Mouse (Mus musculus) lung, adult 18-20 months (tissue): ENCODE results near the gene Snn.
"Not testable (repeated sequence)": the region's sequence is repeated elsewhere in the genome, so short reads cannot be mapped to it uniquely, and the experiment has no call there.

Experiments
- DNase-seq, 2 experiments: peaks; one replicate each; pipeline ENCODE4 v3.0.0; 2022; ENCODE audit warnings: mixed read lengths in 2 of 2

The Snn gene

DNA sequence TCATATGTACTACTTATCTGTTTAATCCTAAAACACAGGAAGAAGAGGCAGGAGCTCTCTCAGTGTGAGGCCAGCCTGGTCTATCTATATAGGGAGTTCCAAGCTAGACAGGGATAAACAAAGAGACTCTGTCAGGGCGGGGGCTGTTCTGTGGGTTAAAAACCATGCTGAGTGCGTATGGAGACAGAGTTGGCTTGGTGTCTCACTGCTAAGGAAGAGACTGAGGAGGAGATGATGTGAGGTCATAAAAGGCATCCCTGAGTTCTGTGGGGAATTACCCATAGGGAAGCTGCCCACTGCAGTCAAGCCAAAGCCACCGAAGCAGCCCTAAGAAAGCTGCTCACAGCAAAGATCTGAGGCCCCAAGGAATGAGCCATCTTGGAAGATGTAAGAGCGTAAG is at the start of gene Snn:
Gene Snn (plus strand): TSS at position 301 of the 400 bp plus-strand sequence.
- DNase-seq = no peak

- DNase-seq = peak in 1 of 2 experiments; percentile 30
Observed at GRCm38 (mm10) chr16:11011206-11011605, 49.5 kb upstream of the Snn start.

DNA sequence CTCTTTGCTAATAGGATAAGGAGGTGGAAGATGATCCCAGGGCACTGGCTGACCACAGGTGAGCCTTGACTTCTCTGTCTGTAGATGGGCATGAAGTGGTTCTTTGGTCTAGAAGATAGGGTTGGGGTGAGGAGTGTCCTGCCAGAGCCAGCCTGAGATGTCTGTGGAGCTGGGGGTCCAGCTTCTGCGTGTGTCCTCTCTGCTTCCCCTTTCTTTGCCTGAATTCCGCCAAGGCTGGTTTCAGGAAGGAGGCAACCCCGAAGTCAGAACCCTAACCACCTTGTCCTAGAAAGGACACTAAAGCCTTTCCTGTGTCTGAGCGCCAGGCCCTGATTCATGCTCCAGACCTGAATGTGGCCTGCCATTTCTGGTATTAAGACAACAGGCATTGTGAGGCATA is 48.8 kb upstream of the Snn start:
- no peak for DNase-seq

DNA sequence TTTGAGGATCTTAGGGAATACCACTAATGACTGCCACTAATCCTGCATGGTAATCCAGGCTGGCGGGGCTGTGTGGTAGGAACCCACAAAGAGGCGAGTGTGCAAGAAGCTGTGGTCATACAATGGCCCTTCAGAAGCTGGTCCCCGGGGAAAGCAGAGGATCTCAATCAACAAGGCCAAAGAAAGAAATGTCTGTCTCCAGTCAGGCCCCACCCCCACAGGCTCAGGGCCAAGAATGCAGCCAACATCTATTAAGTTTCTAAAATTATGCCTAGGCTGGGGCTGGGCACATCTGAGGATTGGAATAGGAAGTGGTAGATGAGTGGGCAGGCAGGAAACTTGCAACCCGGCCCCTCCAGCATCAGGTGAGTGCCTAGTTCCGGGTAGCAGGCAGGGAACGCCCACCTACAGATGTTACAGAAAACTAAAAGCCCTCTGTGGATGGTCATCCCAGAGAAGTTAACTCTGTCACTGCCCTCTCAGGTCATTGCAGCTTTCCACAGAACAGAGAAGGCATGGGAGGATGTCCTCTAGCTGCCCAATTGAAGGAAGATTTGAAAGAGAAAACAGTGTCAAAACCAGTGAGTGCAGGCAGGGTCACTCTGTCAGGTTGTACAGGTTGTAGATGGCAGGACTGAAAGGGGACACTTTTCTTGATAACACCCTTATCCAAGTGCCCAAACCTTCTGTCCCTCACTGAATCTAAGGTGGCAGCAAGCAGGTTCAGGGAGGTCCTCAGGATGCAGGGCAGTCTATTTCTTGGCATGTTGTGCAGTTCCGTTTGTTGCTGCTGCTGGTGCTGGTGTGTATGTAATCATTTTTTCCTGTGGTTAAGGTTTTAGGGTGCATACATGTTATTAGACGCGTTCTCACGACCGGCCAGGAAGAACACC is 47.9 kb upstream of the Snn start:
- peak; percentile 70 to 75 for DNase-seq

- not testable (repeated sequence) for DNase-seq
Observed at GRCm38 (mm10) chr16:11013464-11014147, 47.1 kb upstream of the Snn start.

- DNase-seq = peak in 1 of 2 experiments; percentile 25
Observed at GRCm38 (mm10) chr16:11014407-11014806, 46.3 kb upstream of the Snn start.

DNA sequence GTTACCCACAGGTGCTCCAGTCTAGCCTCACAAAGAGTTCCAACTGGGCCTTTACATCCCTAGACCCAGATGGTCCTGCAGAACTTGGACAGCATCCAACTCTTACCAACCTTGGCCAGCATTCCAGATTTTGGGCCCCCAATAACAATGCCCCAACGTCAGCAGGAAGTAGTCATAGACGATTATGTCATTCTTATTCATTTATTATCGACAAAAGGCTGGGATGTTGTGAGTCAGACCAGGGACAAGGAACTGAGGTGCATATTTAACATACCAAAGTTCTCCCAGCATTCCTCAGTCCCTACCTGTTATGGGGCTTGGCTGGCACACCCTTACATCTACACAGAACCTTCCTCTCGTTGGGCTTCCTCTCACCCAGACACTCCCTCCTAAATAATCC is 44.4 kb upstream of the Snn start:
- DNase-seq = peak in 1 of 2 experiments; percentile 45

DNA sequence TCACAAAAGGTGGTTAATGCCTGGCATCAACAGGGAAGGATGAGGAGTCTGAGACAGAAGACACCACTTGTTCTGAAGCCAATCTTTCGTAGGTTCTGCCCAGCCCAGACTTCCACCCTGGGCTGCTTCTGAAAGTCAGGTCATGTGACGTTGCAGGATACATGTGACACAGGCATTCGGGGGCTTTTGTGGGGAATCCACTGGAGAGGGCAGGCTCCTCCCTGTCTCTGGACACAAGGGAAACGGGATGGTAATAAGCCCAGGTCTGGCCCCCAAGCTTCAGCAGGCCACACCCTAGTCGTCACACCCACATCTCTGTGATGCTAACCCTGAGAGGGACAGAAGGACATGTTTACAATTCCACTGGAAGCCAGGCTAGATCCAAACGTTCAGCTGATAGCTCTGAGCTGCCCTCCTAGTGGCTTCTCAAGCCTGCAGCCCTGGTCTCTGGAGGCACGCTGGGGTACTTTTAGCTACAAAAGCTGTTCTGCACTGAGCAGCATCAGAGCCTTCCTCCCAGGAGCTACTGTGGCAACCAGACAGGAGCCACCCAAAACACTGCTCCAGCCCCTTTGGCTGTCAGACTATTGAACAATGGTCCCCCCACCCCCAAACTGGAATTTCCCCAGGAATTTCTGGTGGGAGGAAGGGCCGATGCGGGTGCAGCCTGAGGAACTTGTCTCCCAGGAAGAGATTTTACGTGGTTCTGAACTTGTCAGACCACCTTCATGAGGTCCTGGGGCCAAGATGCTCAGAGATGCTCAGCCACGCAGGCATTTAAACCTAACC is 42.7 kb upstream of the Snn start:
- DNase-seq = no peak

DNA sequence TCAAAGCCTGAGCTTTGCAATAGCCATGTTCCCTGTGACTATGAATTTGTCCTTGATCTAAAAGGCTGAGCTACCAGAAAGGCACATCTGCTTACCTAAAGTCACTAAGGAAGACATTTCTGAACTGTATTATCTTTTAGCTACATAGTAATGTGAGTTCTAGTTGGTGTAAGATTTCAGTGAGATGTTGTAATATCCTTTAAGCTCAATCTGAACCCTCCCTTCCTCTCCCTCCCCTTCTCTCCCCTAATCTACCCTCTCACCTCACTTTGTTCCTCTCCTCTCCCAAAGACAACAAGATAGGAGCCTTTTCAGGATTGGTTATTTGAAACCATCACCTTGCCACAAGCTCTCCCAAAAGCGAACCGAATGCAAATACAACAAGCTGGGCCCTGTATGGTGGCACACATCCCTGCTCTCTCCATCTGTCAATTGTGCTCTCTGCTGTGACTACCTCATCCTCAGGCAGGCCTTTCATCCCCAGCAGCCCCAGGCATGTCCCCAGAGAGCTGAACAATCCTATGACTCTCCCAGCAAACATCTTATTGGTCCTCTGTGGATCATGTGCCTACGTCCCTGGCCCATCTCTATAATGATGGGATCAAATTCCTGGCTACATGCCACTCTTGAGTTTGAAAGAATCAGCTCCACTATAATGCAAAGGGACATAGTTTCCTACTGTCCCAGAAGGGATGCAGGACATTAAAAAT is 39.2 kb upstream of the Snn start:
- DNase-seq = no peak

DNA sequence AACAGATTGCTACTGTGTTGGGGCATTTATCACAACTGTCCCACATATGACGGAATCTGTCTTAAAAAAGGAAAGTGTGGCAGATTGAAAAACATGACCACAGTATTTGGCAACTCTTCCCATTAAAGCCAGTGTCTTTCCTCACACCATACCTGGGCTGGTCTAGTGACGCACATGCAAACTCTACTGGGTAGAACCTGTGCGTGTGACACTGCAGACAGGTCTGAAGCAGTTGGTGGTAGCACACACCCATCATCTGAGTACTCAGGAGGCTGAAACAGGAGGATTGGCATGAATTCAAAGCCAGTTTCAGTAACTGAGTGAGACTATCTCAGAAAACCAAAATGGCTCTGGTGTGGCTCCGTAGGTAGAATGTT is 38.6 kb upstream of the Snn start:
- no peak for DNase-seq

DNA sequence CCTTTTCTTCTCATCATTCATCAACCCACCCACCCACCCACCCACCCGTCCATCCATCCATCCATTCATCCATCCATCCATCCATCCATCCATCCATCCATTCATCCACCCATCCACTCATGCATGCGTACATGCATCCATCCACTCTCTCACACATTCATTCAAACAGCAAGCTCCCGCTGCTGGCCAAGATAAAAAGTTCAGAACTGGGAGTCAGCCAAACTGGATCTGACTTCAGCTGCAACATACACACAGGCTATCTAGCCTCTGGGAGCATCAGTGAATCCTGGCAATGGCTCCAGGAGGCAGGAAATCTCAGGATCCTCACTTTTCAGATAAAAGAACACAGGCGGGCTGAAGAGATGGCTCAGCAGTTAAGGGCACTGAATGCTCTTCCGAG is 37.1 kb upstream of the Snn start:
- no peak for DNase-seq

DNA sequence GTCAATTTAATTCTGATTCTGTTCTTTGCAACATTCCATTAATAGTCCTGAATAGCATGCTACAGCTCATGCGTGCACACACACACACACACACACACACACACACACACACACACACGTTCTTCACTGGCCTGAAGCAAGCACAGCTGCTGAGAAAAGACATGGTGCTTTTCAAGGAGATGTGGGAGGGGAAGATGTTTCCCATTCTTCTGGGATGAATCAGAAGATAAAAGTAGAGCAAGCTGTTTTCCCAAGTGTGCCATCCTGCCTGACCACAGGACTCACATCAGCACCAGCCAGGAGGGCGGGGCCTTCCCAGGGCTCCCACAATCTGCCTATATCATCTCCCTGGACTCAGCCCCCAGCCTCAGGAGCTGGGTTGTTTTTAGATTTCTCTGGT is 35.9 kb upstream of the Snn start:
- DNase-seq = peak in 1 of 2 experiments; percentile 33

GRCm38 (mm10) chr16:11028206-11028605 is 32.5 kb upstream of the Snn start:
- no peak for DNase-seq

GRCm38 (mm10) chr16:11030844-11031243 is 29.9 kb upstream of the Snn start:
- DNase-seq = no peak

- no peak for DNase-seq
Observed at GRCm38 (mm10) chr16:11031320-11031719, 29.4 kb upstream of the Snn start.

GRCm38 (mm10) chr16:11034193-11034803 is 26.4 kb upstream of the Snn start:
- peak; percentile 81 to 86 for DNase-seq

DNA sequence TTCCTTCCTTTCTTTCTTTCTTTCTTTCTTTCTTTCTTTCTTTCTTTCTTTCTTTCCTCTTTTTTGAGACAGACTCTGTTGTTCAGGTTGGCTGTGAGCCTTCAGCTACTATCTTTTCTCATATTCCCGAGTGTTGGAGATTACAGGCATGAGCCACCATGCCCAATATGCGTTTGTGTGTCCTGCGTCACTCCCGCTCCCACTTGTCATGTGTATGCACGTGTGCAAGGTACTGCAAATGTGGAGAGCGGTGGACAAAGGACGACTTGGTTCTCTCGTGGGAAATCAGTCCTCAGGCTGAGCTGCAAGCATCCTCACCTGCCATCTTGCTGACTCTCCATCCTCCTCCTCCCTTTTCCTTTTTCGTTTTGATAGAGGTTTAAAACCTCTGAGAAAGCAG is 25.5 kb upstream of the Snn start:
- DNase-seq = no peak

GRCm38 (mm10) chr16:11035790-11036431 is 24.8 kb upstream of the Snn start:
- DNase-seq = peak; percentile 68 to 75

- no peak for DNase-seq
Observed at GRCm38 (mm10) chr16:11040603-11041002, 20.1 kb upstream of the Snn start.

GRCm38 (mm10) chr16:11043239-11043638 is 17.5 kb upstream of the Snn start:
- no peak for DNase-seq

DNA sequence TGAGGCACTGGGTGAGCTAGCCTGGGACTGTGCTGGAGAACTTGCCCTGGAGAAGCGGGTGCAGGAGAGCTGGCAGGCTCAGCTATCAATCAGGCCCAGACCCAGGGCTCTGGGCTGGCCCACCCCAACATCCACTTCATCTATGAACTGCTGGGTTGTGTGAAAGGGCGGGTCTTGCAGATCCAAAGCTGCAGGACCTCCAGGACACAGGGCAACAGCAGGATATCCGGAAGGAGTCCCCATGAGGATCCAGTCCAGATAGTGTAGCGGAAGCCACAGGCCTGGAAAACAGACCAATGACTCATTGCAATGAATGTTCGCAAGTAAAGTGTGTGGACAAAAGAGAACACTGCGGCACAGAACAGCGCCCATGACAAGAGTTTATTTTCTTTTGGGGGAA is 14.3 kb upstream of the Snn start:
- no peak for DNase-seq

- peak in 1 of 2 experiments; percentile 37 for DNase-seq
Observed at GRCm38 (mm10) chr16:11047130-11047529, 13.6 kb upstream of the Snn start.
